Mouse (Mus musculus) kidney, adult 2 months (tissue): ENCODE measurements at regions not wholly inside any gene's neighbourhood (a gene's known extent, or its start where the extent isn't known, plus 50 kb on each side); places are given as distances from the start of the nearest gene placed in this dataset.

Experiments used
- CTCF ChIP-seq: fragments of 200-500 bp; conservative IDR thresholded peaks from 2 replicates; pipeline ENCODE4 v1.5.1; 2011; ENCODE audit warnings: low read depth, mild to moderate bottlenecking, control low read depth, low read length, moderate library complexity, mixed read lengths; ENCODE audit not compliant: insufficient read depth, insufficient read length
- POLR2A ChIP-seq: fragments of 200-500 bp; IDR thresholded peaks from one replicate; pipeline ENCODE4 v1.6.1; 2011; ENCODE audit warnings: low read depth, low read length, control low read depth

- TF ChIP-seq POLR2A (no peak), CTCF (no peak)
Measured at GRCm38 (mm10) chr4:140383596-140383995, 137.0 kb upstream of the Igsf21 start.
